Mouse (Mus musculus): Measurements from ENCODE around the gene Zglp1.

DNA sequence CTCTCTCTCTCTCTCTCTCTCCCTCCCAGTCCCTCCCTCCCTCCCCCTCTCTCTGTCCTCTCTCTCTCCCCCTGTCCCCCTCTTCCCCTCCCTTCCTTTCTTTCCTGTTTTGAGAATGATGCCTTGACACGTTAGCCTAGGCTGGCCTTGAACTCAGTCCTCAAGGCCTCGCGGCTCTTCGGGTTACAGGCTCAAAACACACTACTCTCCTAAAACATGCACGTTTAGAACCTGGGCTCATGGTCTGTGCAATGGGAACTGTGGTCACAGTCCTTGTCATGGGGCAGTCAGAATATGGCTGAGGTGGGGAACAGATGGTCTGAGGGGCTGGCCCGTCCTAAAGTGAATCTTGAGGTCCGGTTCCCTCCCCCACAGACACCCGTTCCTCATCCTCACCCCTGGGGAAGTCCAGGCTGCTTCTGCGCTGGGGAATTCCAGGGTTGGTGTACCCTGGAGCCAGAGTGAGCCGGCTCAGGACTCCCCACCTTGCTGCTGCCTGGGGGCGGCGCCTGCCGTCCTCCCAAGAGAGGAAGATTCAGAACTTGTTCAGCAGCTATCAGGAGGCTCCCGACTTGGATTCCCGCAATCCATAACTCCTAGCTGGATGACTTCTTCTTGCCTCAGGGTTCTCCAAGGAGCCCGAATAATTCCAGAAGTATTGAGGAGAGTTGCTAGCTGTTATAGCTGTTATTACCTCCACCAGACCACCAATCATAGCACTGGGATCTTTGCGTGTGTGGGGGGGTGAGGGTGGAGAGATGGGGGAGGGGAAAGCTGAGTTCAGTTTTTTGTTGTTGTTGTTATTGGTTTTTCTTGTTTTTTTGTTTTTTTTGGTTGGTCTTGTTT lies 50.3 kb downstream of the Zglp1 start:
- no peak for TF ChIP-seq POLR2A (IDR thresholded peaks at IDR 0.05; ENCODE audit: low read depth, low read length)
- TF ChIP-seq CTCF (IDR thresholded peaks at IDR 0.05; ENCODE audit: borderline replicate concordance, insufficient read depth, low read length) = no peak
